Mouse (Mus musculus) lung, postnatal 4 days (tissue): ENCODE results near the gene Vat1.
A peak's percentile ranks its signal among the peaks of the same experiment; 100 is the strongest.
"Not testable (repeated sequence)": the region's sequence is repeated elsewhere in the genome, so short reads cannot be mapped to it uniquely, and the experiment has no call there.

Experiments
- DNase-seq, 2 experiments: peaks; one replicate each; pipeline ENCODE4 v3.0.0; 2021

The Vat1 gene

DNA sequence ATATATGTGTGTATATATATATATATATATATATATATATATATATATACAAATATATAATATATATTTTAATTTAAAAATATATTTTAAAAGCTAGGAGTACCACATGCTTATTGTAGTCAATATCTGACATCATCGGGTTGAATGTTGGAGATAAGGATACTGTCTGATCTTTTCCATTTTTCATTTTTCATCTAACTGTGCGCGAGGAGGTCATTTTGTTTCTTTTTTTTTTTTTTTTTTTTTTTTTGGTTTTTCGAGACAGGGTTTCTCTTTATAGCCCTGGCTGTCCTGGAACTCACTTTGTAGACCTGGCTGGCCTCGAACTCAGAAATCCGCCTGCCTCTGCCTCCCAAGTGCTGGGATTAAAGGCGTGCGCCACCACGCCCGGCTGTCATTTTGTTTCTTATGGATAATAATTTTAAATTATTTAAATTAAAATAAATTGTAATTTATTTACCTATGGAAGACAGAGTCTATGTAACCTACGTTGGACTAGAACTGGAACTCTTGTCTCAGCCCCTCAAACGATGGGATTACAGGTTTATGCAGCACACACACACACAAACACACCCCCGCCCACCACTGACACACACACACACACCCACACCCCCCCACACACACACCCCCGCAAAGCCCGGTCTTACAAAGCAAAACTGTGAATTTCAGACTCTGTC is 24.4 kb downstream of the Vat1 start:
- DNase-seq = not testable (repeated sequence)

DNA sequence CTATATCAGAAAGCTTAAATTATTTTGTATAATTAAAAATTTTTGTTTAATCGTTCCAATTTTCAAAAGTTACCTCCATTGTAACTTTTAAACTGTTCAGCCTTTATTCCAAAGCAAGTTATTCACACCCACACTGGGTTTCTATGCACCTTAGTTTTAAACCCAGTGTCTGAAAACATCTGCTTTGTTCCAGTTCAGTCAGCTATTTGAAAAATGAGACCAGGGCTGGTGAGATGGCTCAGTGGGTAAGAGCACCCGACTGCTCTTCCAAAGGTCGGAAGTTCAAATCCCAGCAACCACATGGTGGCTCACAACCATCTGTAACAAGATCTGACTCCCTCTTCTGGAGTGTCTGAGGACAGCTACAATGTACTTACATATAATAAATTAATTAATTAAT is 28.0 kb downstream of the Vat1 start:
- not testable (repeated sequence) for DNase-seq

DNA sequence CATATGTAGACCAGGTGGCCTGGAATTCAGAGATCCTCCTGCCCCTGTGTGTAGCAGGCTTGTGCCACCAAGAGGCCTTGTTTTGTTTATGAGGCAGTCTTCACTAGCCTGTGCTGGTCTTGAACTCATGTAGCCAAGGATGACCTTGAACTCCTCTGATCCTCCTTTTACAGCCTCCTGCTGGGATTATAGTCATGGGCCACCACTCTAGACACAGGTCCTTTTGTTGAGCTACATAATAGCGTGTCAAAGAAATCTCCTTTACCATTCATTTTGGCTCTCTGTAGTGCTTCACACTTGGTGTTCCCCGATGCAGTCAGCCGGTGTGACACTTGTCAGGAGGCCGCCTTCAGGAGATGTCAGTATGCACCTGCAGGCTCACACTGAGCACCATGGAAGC is 29.1 kb downstream of the Vat1 start:
- DNase-seq = no peak

DNA sequence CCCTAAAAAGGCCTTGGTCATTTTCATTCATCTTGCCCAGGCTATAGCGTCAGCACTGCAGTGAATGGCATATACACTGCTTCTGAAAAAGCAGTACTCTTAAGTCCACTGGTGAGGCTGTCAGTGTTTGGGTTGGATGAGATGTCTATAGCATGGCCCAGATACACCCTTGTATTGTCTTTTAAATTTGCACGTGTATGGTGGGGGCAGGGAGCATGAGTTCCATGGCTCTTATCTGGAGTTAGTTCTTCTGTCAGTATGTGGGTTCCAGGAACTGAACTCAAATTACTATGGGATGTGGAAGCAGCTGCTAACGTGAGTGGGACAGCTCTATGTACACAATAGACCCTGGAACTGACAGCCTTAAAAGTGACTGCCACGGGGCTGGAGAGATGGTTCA is 30.2 kb downstream of the Vat1 start:
- DNase-seq = no peak

GRCm38 (mm10) chr11:101433396-101433795 is 32.6 kb downstream of the Vat1 start:
- no peak for DNase-seq

DNA sequence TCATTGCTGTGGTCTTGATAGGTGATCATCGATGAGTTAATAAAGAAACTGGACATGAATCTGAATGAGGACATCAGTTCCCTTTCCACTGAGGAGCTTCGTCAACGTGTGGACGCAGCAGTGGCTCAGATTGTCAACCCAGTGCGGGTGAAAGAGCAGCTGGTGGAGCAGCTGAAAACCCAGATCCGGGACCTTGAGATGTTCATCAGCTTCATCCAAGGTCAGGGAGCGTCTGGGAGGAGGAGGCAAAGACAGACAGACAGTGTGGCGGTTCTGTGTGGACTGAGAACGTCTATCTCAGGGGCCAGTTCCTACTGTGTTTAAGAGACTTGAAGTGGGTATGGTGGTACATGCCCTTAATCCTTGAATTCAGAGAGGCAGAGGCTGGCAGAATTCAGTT is 34.7 kb downstream of the Vat1 start:
- no peak for DNase-seq

DNA sequence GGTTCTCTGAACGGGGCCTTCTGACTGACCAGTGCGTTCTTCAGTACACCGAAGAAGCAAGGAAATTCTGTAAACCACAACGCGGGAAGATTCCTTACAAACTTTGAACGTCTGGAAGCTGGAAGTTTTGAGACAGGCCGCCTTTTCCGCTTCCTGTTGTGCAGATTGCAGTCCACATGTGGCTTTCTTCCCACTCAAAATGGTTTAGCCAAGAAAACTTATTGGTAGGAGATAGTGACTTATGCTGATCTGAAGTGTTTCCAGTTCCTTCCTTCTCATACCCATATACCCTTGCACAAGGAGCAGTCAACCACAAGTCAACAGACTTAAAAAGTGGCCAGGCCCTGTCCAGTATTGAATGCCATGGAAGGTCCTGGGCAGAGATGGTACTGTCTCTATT is 39.9 kb downstream of the Vat1 start:
- DNase-seq = no peak

- peak; percentile 98 to 99 for DNase-seq
Measured at GRCm38 (mm10) chr11:101424925-101425813, 40.9 kb downstream of the Vat1 start, which contains the start of the genes Rundc1 and Ptges3l. Rundc1 (plus strand) TSS chr11:101425085. Ptges3l (minus strand) TSS chr11:101425333.

DNA sequence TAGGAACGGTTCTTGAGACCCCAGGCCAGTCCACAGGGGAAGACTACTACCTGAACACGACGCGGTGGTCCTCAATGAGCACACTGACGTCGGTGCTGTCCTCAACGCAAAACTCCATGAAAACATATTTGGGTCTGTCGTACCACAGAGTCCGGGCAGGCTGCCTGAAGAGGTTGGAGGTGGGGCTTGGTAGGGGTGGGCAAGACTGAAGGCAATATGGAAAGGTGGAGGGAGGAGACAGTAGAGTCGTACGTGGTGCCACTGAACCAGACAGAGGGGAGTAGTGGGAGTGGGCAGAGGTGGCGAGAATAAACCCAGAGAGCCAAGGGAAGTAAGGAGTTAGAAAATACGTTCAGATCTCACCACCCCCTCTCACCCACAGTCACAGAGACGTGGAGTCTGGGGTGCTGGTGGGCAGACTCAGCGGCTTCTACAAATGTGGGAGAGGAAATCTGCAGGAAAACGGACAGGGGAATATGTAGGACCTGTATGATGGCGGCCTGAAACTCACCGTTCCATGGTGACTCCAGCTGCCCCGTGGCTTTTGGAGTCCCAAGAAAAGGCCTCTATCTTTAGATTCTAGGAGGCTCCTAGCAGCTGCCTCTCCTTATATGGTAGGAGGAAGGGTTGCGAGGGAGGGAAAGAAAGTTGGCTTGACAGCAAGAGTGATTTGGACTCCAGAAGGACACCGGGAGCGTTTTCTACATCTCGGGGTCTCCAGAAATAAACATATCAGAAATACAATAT is 41.8 kb downstream of the Vat1 start, which contains the start of gene Gm27029:
TSS of gene Gm27029 (minus strand) at position 692 of the 747 bp plus-strand sequence.
- DNase-seq = peak; percentile 41 to 45

- no peak for DNase-seq
Measured at GRCm38 (mm10) chr11:101420148-101420547, 45.9 kb downstream of the Vat1 start.

GRCm38 (mm10) chr11:101419610-101420009 is 46.4 kb downstream of the Vat1 start:
- DNase-seq = no peak

DNA sequence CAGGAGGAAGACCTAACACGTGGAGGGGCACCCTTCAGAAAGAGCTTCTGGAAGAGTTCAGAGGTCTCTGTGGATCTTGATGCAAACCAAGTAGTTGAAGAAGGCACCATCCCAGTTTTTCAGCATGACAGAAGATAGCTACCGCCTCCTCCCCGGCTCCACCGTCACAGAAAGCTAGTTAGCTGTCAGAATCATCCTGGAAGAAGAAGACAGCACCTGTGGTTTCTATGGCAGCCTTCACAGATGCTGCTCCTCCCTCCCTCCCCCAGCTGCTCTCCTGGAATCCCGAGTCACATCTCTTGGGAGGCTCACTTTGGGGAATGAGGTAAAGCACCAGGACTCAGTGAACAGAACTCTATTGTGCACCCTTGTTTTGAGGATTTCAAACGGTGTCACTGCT is 47.0 kb downstream of the Vat1 start:
- no peak for DNase-seq

- DNase-seq = peak; percentile 90 to 93
Measured at GRCm38 (mm10) chr11:101417101-101417855, 48.8 kb downstream of the Vat1 start, which contains the start of gene Aarsd1. Aarsd1 (minus strand) TSS chr11:101417615.

GRCm38 (mm10) chr11:101416433-101417100 is 49.5 kb downstream of the Vat1 start:
- no peak for DNase-seq

GRCm38 (mm10) chr11:101415306-101415705 is 50.7 kb downstream of the Vat1 start:
- DNase-seq = no peak
